Mouse (Mus musculus) T-helper 2 cell (primary cell): ENCODE data around the gene Shisa8.

Experiments
- in situ Hi-C: fragments of 300-600 bp; cut with MboI, MseI; formaldehyde crosslinking; loops from one replicate; pipeline ENCODE4 v1.15.1; 2025; ENCODE audit warnings: high pct_unique_total_duplicates

Shisa8 gene

GRCm38 (mm10) chr15:82223657-82224601, 11.3 kb upstream of the Shisa8 start, which contains the start of gene Tnfrsf13c:
Gene Tnfrsf13c, minus strand, starts transcription at chr15:82224369.
- in situ Hi-C loops = no loop called here

GRCm38 (mm10) chr15:82223251-82223650, 10.6 kb upstream of the Shisa8 start:
- in situ Hi-C loops = no loop called here

- in situ Hi-C loops = no loop called here
These were observed 8.7 kb upstream of the Shisa8 start for GRCm38 (mm10) chr15:82221104-82221860.

- in situ Hi-C loops = no loop called here
These were observed 7.5 kb upstream of the Shisa8 start for GRCm38 (mm10) chr15:82220003-82220675.

- in situ Hi-C loops = no loop called here
These were observed 6.4 kb upstream of the Shisa8 start for GRCm38 (mm10) chr15:82218778-82219666.

GRCm38 (mm10) chr15:82217980-82218379, 5.4 kb upstream of the Shisa8 start:
- in situ Hi-C loops = no loop called here

GRCm38 (mm10) chr15:82217039-82217438, 4.4 kb upstream of the Shisa8 start:
- in situ Hi-C loops = no loop called here

GRCm38 (mm10) chr15:82216142-82216827, 3.7 kb upstream of the Shisa8 start:
- in situ Hi-C loops = no loop called here

GRCm38 (mm10) chr15:82215332-82216046, 2.9 kb upstream of the Shisa8 start:
- in situ Hi-C loops = no loop called here

- in situ Hi-C loops = no loop called here
These were observed 607 bp upstream of the Shisa8 start for GRCm38 (mm10) chr15:82213222-82213621.

- in situ Hi-C loops = no loop called here
These were observed 484 bp downstream of the Shisa8 start for GRCm38 (mm10) chr15:82211911-82212751.

GRCm38 (mm10) chr15:82211281-82211680, 1.3 kb downstream of the Shisa8 start:
- in situ Hi-C loops = no loop called here

GRCm38 (mm10) chr15:82210801-82211200, 1.8 kb downstream of the Shisa8 start:
- in situ Hi-C loops = no loop called here

- in situ Hi-C loops = no loop called here
These were observed 3.1 kb downstream of the Shisa8 start for GRCm38 (mm10) chr15:82209295-82210050.

- in situ Hi-C loops = no loop called here
These were observed 4.3 kb downstream of the Shisa8 start for GRCm38 (mm10) chr15:82208307-82208706.

GRCm38 (mm10) chr15:82207504-82208219, 5.0 kb downstream of the Shisa8 start:
- in situ Hi-C loops = no loop called here

GRCm38 (mm10) chr15:82207105-82207459, 5.5 kb downstream of the Shisa8 start:
- in situ Hi-C loops = no loop called here
